Mouse (Mus musculus) adrenal gland, adult 10 weeks (tissue): ENCODE results near the gene Nsmf. TPM values are rescaled to one million over a fixed set of nuclear protein-coding genes. Genes with fewer than 3 reads are reported as not detected.

Experiments used
- polyA plus RNA-seq: library from polyadenylated mRNA; stranded (reverse); fragments of 350-450 nt; fragmentation: Illumina TruSeq; extraction: RNeasy Lipid Tissue Mini Kit (QIAGEN cat#74804); gene quantifications from one replicate; pipeline ENCODE4 v1.2.3, GENCODE M21; 2014; ENCODE audit warnings: low read depth, low replicate concordance

The Nsmf gene
- polyA plus RNA-seq: 4.8 TPM

GRCm38 (mm10) chr2:25054221-25055067 is at the start of gene Nsmf:
Gene Nsmf (plus strand): TSS chr2:25054355.

GRCm38 (mm10) chr2:25080076-25080475 is 25.9 kb downstream of the Nsmf start, which contains the start of gene Entpd8:
Gene Entpd8 (plus strand): TSS chr2:25080304.

GRCm38 (mm10) chr2:25095109-25095850 is 41.1 kb downstream of the Nsmf start, which contains the start of gene Noxa1:
Gene Noxa1 (minus strand): TSS chr2:25095149.

Other genes with a start within 250 kb of the Nsmf start
- 11.7 TPM for gene Ehmt1, start 134.7 kb upstream of the Nsmf start, polyA plus RNA-seq
- gene Arrdc1, start 119.1 kb upstream of the Nsmf start, polyA plus RNA-seq: 0.70 TPM
- 11.4 TPM for gene Zmynd19, start 104.6 kb upstream of the Nsmf start, polyA plus RNA-seq
- gene Dph7, start 92.0 kb upstream of the Nsmf start, polyA plus RNA-seq: 4.5 TPM
- 59.7 TPM for gene Mrpl41, start 79.3 kb upstream of the Nsmf start, polyA plus RNA-seq
- 15.8 TPM for gene Pnpla7, start 78.3 kb upstream of the Nsmf start, polyA plus RNA-seq
- not detected for gene Entpd8, start 25.9 kb downstream of the Nsmf start, polyA plus RNA-seq
- gene Noxa1, start 40.8 kb downstream of the Nsmf start, polyA plus RNA-seq: not detected
- gene Nrarp, start 126.4 kb downstream of the Nsmf start, polyA plus RNA-seq: 3.8 TPM
- gene Tor4a, start 142.5 kb downstream of the Nsmf start, polyA plus RNA-seq: 5.8 TPM
- 6.9 TPM for gene Nelfb, start 157.1 kb downstream of the Nsmf start, polyA plus RNA-seq
- gene Stpg3, start 160.3 kb downstream of the Nsmf start, polyA plus RNA-seq: not detected
- not detected for gene Fam166a, start 164.4 kb downstream of the Nsmf start, polyA plus RNA-seq
- 50.4 TPM for gene Tubb4b, start 170.3 kb downstream of the Nsmf start, polyA plus RNA-seq
- gene Slc34a3, start 180.0 kb downstream of the Nsmf start, polyA plus RNA-seq: not detected
- not detected for gene Rnf224, start 182.4 kb downstream of the Nsmf start, polyA plus RNA-seq
- gene Rnf208, start 187.9 kb downstream of the Nsmf start, polyA plus RNA-seq: not detected
- not detected for gene Cysrt1, start 188.1 kb downstream of the Nsmf start, polyA plus RNA-seq
- gene AL732309.1, start 192.5 kb downstream of the Nsmf start, polyA plus RNA-seq: 0.93 TPM
- gene Tmem203, start 201.1 kb downstream of the Nsmf start, polyA plus RNA-seq: not detected
- 0.52 TPM for gene Tprn, start 208.3 kb downstream of the Nsmf start, polyA plus RNA-seq
- 2.9 TPM for gene Ssna1, start 218.1 kb downstream of the Nsmf start, polyA plus RNA-seq
- gene Anapc2, start 218.1 kb downstream of the Nsmf start, polyA plus RNA-seq: 6.7 TPM
- not detected for gene Tmem210, start 233.8 kb downstream of the Nsmf start, polyA plus RNA-seq
- gene Lrrc26, start 235.6 kb downstream of the Nsmf start, polyA plus RNA-seq: not detected